Mouse (Mus musculus): ENCODE results near the gene Fzd2.

GRCm38 (mm10) chr11:102567723-102568122 is 36.5 kb upstream of the Fzd2 start:
- TF ChIP-seq CTCF (IDR thresholded peaks at IDR 0.05; ENCODE audit: borderline replicate concordance, insufficient read depth, low read depth, low read length) (no peak), POLR2A (IDR thresholded peaks at IDR 0.05; ENCODE audit: borderline replicate concordance, insufficient read depth, low read length) (no peak)
